In the genomic region with DNA sequence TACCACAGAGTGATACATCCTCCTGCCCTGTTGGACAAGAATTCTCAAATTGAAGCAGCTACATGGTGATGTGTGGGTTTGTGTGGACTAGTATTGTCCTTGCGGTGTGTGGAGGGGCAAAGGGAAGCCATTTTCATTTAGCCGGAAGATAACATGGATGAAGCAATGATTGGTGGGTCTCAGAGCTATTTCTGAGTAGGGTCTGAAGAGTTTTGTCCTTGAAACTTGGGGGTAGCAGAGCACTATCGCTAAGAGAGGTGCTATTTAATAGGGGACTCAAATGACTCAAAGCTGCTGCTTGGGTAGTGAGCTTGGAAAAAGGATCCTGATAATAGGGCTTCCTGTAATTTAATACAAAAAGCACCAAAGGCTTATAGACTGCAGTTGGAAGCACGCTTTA, we compare ENCODE assay signal across 7 mouse cellular contexts. TPM values are rescaled to one million over a fixed set of nuclear protein-coding genes. Genes with fewer than 3 reads are reported as not detected.
DNase-seq lines count a peak whose midpoint lies in the region; ATAC-seq and TF ChIP-seq lines count a peak whose summit lies in the region.

No protein-coding gene starts in this region.

- H3K4me2 ChIP-seq in forebrain, embryonic 12.5 days = peak overlapping the region; percentile 97
- peak overlapping the region; percentile 10; the same call in 1 of the 2 replicates for H3K4me2 ChIP-seq in limb, embryonic 11.5 days (ENCODE audit: low read depth, severe bottlenecking)
- H3K4me2 ChIP-seq in neural tube, embryonic 14.5 days (ENCODE audit: low read depth, low read length) = peak overlapping the region; percentile 16; the same call in 1 of the 2 replicates

- peaks cover 19% of the 10 kb centered on the region for H3K4me1 ChIP-seq in forebrain, embryonic 12.5 days
- peaks cover 4% of the 10 kb centered on the region; the same call in 1 of the 2 replicates for H3K4me1 ChIP-seq in limb, embryonic 11.5 days (ENCODE audit: control insufficient read depth, insufficient read depth, low read length)
- H3K4me1 ChIP-seq in neural tube, embryonic 14.5 days (ENCODE audit: control insufficient read depth, insufficient read depth, low read length) = peaks cover 8% of the 10 kb centered on the region

- no peak for TF ChIP-seq CTCF in left cerebral cortex, adult 2 months (IDR thresholded peaks at IDR 0.05)

- no peaks in the 10 kb centered on the region for H3K27me3 ChIP-seq in forebrain, embryonic 12.5 days
- no peaks in the 10 kb centered on the region for H3K27me3 ChIP-seq in limb, embryonic 11.5 days (ENCODE audit: control insufficient read depth, insufficient read depth, low read length)
- no peaks in the 10 kb centered on the region for H3K27me3 ChIP-seq in neural tube, embryonic 14.5 days (ENCODE audit: control insufficient read depth, insufficient read depth, low read length)

- ATAC-seq in forebrain, embryonic 12.5 days (ENCODE audit: low FRiP score) = no peak
- ATAC-seq in limb, embryonic 11.5 days (ENCODE audit: insufficient number of reproducible peaks, low FRiP score, low TSS enrichment, low read depth) = no peak
- no peak for ATAC-seq in neural tube, embryonic 14.5 days (ENCODE audit: low read depth)

- peak overlapping the region; percentile 92 for H3K4me3 ChIP-seq in left cerebral cortex, adult 2 months
- peak overlapping the region; percentile 95 for H3K4me3 ChIP-seq in forebrain, embryonic 12.5 days (replicated peaks)
- H3K4me3 ChIP-seq in limb, embryonic 11.5 days (ENCODE audit: low read depth, low read length) = no peak overlapping the region
- H3K4me3 ChIP-seq in neural tube, embryonic 14.5 days (ENCODE audit: low read depth, low read length) = no peak overlapping the region

- peak overlapping the region; percentile 42; the same call in 1 of the 2 replicates for H3K27ac ChIP-seq in left cerebral cortex, adult 2 months
- H3K27ac ChIP-seq in forebrain, embryonic 12.5 days = 0 out of 2 replicates have a peak overlapping the region, but pooled peaks have one; percentile 13
- H3K27ac ChIP-seq in limb, embryonic 11.5 days (replicated peaks; ENCODE audit: low read depth, low read length) = no peak overlapping the region
- H3K27ac ChIP-seq in neural tube, embryonic 14.5 days (ENCODE audit: low read depth, low read length) = no peak overlapping the region

- no peak overlapping the region for H3K9ac ChIP-seq in forebrain, embryonic 12.5 days
- no peak overlapping the region for H3K9ac ChIP-seq in limb, embryonic 11.5 days (ENCODE audit: low read length)
- H3K9ac ChIP-seq in neural tube, embryonic 14.5 days (replicated peaks; ENCODE audit: low read depth, low read length) = no peak overlapping the region

- intact Hi-C loops in left cerebral cortex, adult 2 months (cut with DNase I) = no loop called here
- intact Hi-C loops in left cerebral cortex, postnatal 4 days (cut with DNase I) = no loop called here

- no peaks in the 10 kb centered on the region for H3K9me3 ChIP-seq in forebrain, embryonic 12.5 days
- H3K9me3 ChIP-seq in limb, embryonic 11.5 days (ENCODE audit: control insufficient read depth, low read length) = no peaks in the 10 kb centered on the region
- H3K9me3 ChIP-seq in neural tube, embryonic 14.5 days (ENCODE audit: control insufficient read depth, low read length) = no peaks in the 10 kb centered on the region

- DNase-seq in left cerebral cortex, adult 2 months (ENCODE audit: extremely low spot score in 1 of 2, low spot score in 2 of 2) = no peak
- DNase-seq in left cerebral cortex, postnatal 4 days = no peak
- DNase-seq in limb, embryonic 11.5 days (ENCODE audit: low spot score) = no peak
- no peak for DNase-seq in left cerebral cortex, adult 8-10 months (ENCODE audit: low spot score in 2 of 2)
- DNase-seq in urinary bladder, adult 18-20 months (ENCODE audit: low spot score in 2 of 2) = no peak

- 81% methylated on average over 4 of the region's 4 CpGs for WGBS in forebrain, embryonic 12.5 days
- WGBS in limb, embryonic 11.5 days = 75% methylated on average over 4 of the region's 4 CpGs
- 80% methylated on average over 4 of the region's 4 CpGs for WGBS in neural tube, embryonic 14.5 days

- H3K36me3 ChIP-seq in forebrain, embryonic 12.5 days (replicated peaks) = peaks cover 6% of the 10 kb centered on the region; the same call in 1 of the 2 replicates
- H3K36me3 ChIP-seq in limb, embryonic 11.5 days (ENCODE audit: control insufficient read depth, insufficient read depth, low read length) = no peaks in the 10 kb centered on the region
- H3K36me3 ChIP-seq in neural tube, embryonic 14.5 days (ENCODE audit: control insufficient read depth, insufficient read depth, low read length) = no peaks in the 10 kb centered on the region

RNA-seq across cellular contexts. Expression of gene Wbp1l, which starts 0.7 kb away (rescaled TPM):
- total RNA-seq in left cerebral cortex, adult 2 months (2021) = 10 to 100 TPM; 36.8 to 42.6 TPM
- 10 to 100 TPM; 43.1 to 45.3 TPM for total RNA-seq in left cerebral cortex, postnatal 4 days (2021)
- 43.2 and 44.5 TPM in 2 replicates for polyA plus RNA-seq in forebrain, embryonic 12.5 days (2016; fragmentation: Nextera tagmentation; extraction: Ambion mirVana)
- polyA plus RNA-seq in limb, embryonic 11.5 days (2014; fragmentation: Nextera tagmentation; extraction: Ambion mirVana) = 40.4 and 40.8 TPM in 2 replicates
- polyA plus RNA-seq in neural tube, embryonic 14.5 days (2014; fragmentation: Nextera tagmentation; extraction: Ambion mirVana) = 28.2 and 35.2 TPM in 2 replicates
- 10 to 100 TPM; 32.7 to 41.5 (median 38.5) TPM for total RNA-seq in left cerebral cortex, adult 8-10 months (2022)

RNA-seq across cellular contexts. Expression of gene Sfxn2, which starts 25.0 kb away (rescaled TPM):
- total RNA-seq in left cerebral cortex, adult 2 months (2021) = 1 to 10 TPM; 4.6 to 7.4 TPM
- total RNA-seq in left cerebral cortex, postnatal 4 days (2021) = 10 to 100 TPM; 12.6 to 13.7 TPM
- polyA plus RNA-seq in forebrain, embryonic 12.5 days (2016; fragmentation: Nextera tagmentation; extraction: Ambion mirVana) = 12.2 and 14.6 TPM in 2 replicates
- 15.2 and 15.6 TPM in 2 replicates for polyA plus RNA-seq in limb, embryonic 11.5 days (2014; fragmentation: Nextera tagmentation; extraction: Ambion mirVana)
- polyA plus RNA-seq in neural tube, embryonic 14.5 days (2014; fragmentation: Nextera tagmentation; extraction: Ambion mirVana) = 10.5 and 10.7 TPM in 2 replicates
- 1 to 10 TPM; 4.3 to 5.6 (median 4.8) TPM for total RNA-seq in left cerebral cortex, adult 8-10 months (2022)

RNA-seq across cellular contexts. Expression of gene Arl3, which starts 25.2 kb away (rescaled TPM):
- total RNA-seq in left cerebral cortex, adult 2 months (2021) = 100 to 1,000 TPM; 120 to 129 TPM
- total RNA-seq in left cerebral cortex, postnatal 4 days (2021) = 100 to 1,000 TPM; 102 to 107 TPM
- 216 and 224 TPM in 2 replicates for polyA plus RNA-seq in forebrain, embryonic 12.5 days (2016; fragmentation: Nextera tagmentation; extraction: Ambion mirVana)
- polyA plus RNA-seq in limb, embryonic 11.5 days (2014; fragmentation: Nextera tagmentation; extraction: Ambion mirVana) = 128 and 133 TPM in 2 replicates
- 134 and 160 TPM in 2 replicates for polyA plus RNA-seq in neural tube, embryonic 14.5 days (2014; fragmentation: Nextera tagmentation; extraction: Ambion mirVana)
- total RNA-seq in left cerebral cortex, adult 8-10 months (2022) = 100 to 1,000 TPM in 3 of 4 experiments, 10 to 100 TPM in 1; 94.2 to 133 (median 116) TPM

Comparison
In these comparisons a context has a peak if more than half of its experiments do, and no peak if none do; other contexts are left out.
1. H3K27ac ChIP-seq: peak in left cerebral cortex, adult 2 months (single experiment) and forebrain, embryonic 12.5 days (single experiment); none in limb, embryonic 11.5 days (single experiment) and neural tube, embryonic 14.5 days (single experiment).
2. H3K4me3 ChIP-seq: peak in left cerebral cortex, adult 2 months (single experiment) and forebrain, embryonic 12.5 days (single experiment); none in limb, embryonic 11.5 days (single experiment) and neural tube, embryonic 14.5 days (single experiment).
3. H3K4me2 ChIP-seq: peak in every context shown above with its lines; median percentile 97 in forebrain, embryonic 12.5 days; 16 in neural tube, embryonic 14.5 days; 10 in limb, embryonic 11.5 days.